Mouse (Mus musculus): ENCODE measurements around the gene Fkbp14.

The Fkbp14 gene

GRCm38 (mm10) chr6:54562018-54562809 is 34.9 kb downstream of the Fkbp14 start:
- TF ChIP-seq POU5F1 (IDR thresholded peaks at IDR 0.05; ENCODE audit: borderline replicate concordance, low read length) (no peak), NANOG (IDR thresholded peaks at IDR 0.05; ENCODE audit: borderline replicate concordance, low read length) (no peak), CTCF (conservative IDR thresholded peaks at IDR 0.05; ENCODE audit: low read length) (no peak)
- peaks cover 19% of the 10 kb centered on the region for H3K27me3 ChIP-seq (ENCODE audit: insufficient read depth, low read length)

GRCm38 (mm10) chr6:54558466-54558865 is 38.6 kb downstream of the Fkbp14 start:
- Histone ChIP-seq H3K4me3 (replicated peaks; ENCODE audit: low read length) (no peak overlapping the region), H3K9me3 (ENCODE audit: low read length) (no peaks in the 10 kb centered on the region), H3K36me3 (ENCODE audit: insufficient read depth, low read length) (no peaks in the 10 kb centered on the region), H3K27me3 (ENCODE audit: insufficient read depth, low read length) (no peaks in the 10 kb centered on the region), H3K4me1 (replicated peaks; ENCODE audit: low read depth, low read length) (peaks cover 7% of the 10 kb centered on the region; the same call in 1 of the 2 replicates)
- TF ChIP-seq CTCF (conservative IDR thresholded peaks at IDR 0.05; ENCODE audit: low read length) (no peak), NANOG (IDR thresholded peaks at IDR 0.05; ENCODE audit: borderline replicate concordance, low read length) (no peak), POU5F1 (IDR thresholded peaks at IDR 0.05; ENCODE audit: borderline replicate concordance, low read length) (no peak)

More at GRCm38 (mm10) chr6:54562018-54562809, 34.9 kb downstream of the Fkbp14 start:
- H3K9me3 ChIP-seq (ENCODE audit: low read length): no peaks in the 10 kb centered on the region
- H3K4me3 ChIP-seq (replicated peaks; ENCODE audit: low read length): no peak overlapping the region
- no peaks in the 10 kb centered on the region for H3K36me3 ChIP-seq (ENCODE audit: insufficient read depth, low read length)
- peaks cover 30% of the 10 kb centered on the region for H3K4me1 ChIP-seq (replicated peaks; ENCODE audit: low read depth, low read length)

- no peaks in the 10 kb centered on the region for H3K9me3 ChIP-seq (ENCODE audit: low read length)
- H3K4me3 ChIP-seq (replicated peaks; ENCODE audit: low read length): no peak overlapping the region
- H3K36me3 ChIP-seq (ENCODE audit: insufficient read depth, low read length): no peaks in the 10 kb centered on the region
- TF ChIP-seq CTCF (conservative IDR thresholded peaks at IDR 0.05; ENCODE audit: low read length) (no peak), POU5F1 (IDR thresholded peaks at IDR 0.05; ENCODE audit: borderline replicate concordance, low read length) (no peak), NANOG (IDR thresholded peaks at IDR 0.05; ENCODE audit: borderline replicate concordance, low read length) (no peak)
- peaks cover 7% of the 10 kb centered on the region; the same call in 1 of the 2 replicates for H3K4me1 ChIP-seq (replicated peaks; ENCODE audit: low read depth, low read length)
- H3K27me3 ChIP-seq (ENCODE audit: insufficient read depth, low read length): no peaks in the 10 kb centered on the region
Observed at GRCm38 (mm10) chr6:54557671-54558070, 39.4 kb downstream of the Fkbp14 start.

- Histone ChIP-seq H3K9me3 (ENCODE audit: low read length) (no peaks in the 10 kb centered on the region), H3K4me1 (replicated peaks; ENCODE audit: low read depth, low read length) (peaks cover 7% of the 10 kb centered on the region; the same call in 1 of the 2 replicates), H3K27me3 (ENCODE audit: insufficient read depth, low read length) (no peaks in the 10 kb centered on the region), H3K36me3 (ENCODE audit: insufficient read depth, low read length) (no peaks in the 10 kb centered on the region), H3K4me3 (replicated peaks; ENCODE audit: low read length) (no peak overlapping the region)
- TF ChIP-seq POU5F1 (IDR thresholded peaks at IDR 0.05; ENCODE audit: borderline replicate concordance, low read length) (no peak), CTCF (conservative IDR thresholded peaks at IDR 0.05; ENCODE audit: low read length) (no peak), NANOG (IDR thresholded peaks at IDR 0.05; ENCODE audit: borderline replicate concordance, low read length) (no peak)
Observed at GRCm38 (mm10) chr6:54555816-54556215, 41.3 kb downstream of the Fkbp14 start.

GRCm38 (mm10) chr6:54554341-54555110 is 42.6 kb downstream of the Fkbp14 start:
- H3K27me3 ChIP-seq (ENCODE audit: insufficient read depth, low read length): no peaks in the 10 kb centered on the region
- 0 out of 2 replicates have a peak, but pooled peaks cover 7% of the 10 kb centered on the region for H3K4me1 ChIP-seq (replicated peaks; ENCODE audit: low read depth, low read length)
- H3K9me3 ChIP-seq (ENCODE audit: low read length): no peaks in the 10 kb centered on the region
- TF ChIP-seq POU5F1 (IDR thresholded peaks at IDR 0.05; ENCODE audit: borderline replicate concordance, low read length) (no peak), NANOG (IDR thresholded peaks at IDR 0.05; ENCODE audit: borderline replicate concordance, low read length) (no peak), CTCF (conservative IDR thresholded peaks at IDR 0.05; ENCODE audit: low read length) (no peak)
- H3K4me3 ChIP-seq (replicated peaks; ENCODE audit: low read length): no peak overlapping the region
- no peaks in the 10 kb centered on the region for H3K36me3 ChIP-seq (ENCODE audit: insufficient read depth, low read length)

- no peak for TF ChIP-seq NANOG (IDR thresholded peaks at IDR 0.05; ENCODE audit: borderline replicate concordance, low read length)
- no peak for TF ChIP-seq CTCF (conservative IDR thresholded peaks at IDR 0.05; ENCODE audit: low read length)
- TF ChIP-seq POU5F1 (IDR thresholded peaks at IDR 0.05; ENCODE audit: borderline replicate concordance, low read length): no peak
- Histone ChIP-seq H3K27me3 (ENCODE audit: insufficient read depth, low read length) (no peaks in the 10 kb centered on the region), H3K4me3 (replicated peaks; ENCODE audit: low read length) (no peak overlapping the region), H3K9me3 (ENCODE audit: low read length) (no peaks in the 10 kb centered on the region; the same call in 1 of the 2 replicates), H3K4me1 (replicated peaks; ENCODE audit: low read depth, low read length) (0 out of 2 replicates have a peak, but pooled peaks cover 7% of the 10 kb centered on the region), H3K36me3 (ENCODE audit: insufficient read depth, low read length) (no peaks in the 10 kb centered on the region)
Observed at GRCm38 (mm10) chr6:54553632-54554031, 43.5 kb downstream of the Fkbp14 start.

GRCm38 (mm10) chr6:54552721-54553413 is 44.2 kb downstream of the Fkbp14 start:
- H3K27me3 ChIP-seq (ENCODE audit: insufficient read depth, low read length): no peaks in the 10 kb centered on the region
- peaks cover 7% of the 10 kb centered on the region for H3K9me3 ChIP-seq (ENCODE audit: low read length)
- no peak for TF ChIP-seq NANOG (IDR thresholded peaks at IDR 0.05; ENCODE audit: borderline replicate concordance, low read length)
- no peak for TF ChIP-seq POU5F1 (IDR thresholded peaks at IDR 0.05; ENCODE audit: borderline replicate concordance, low read length)
- TF ChIP-seq CTCF (conservative IDR thresholded peaks at IDR 0.05; ENCODE audit: low read length): no peak
- H3K4me1 ChIP-seq (replicated peaks; ENCODE audit: low read depth, low read length): 0 out of 2 replicates have a peak, but pooled peaks cover 7% of the 10 kb centered on the region
- no peak overlapping the region for H3K4me3 ChIP-seq (replicated peaks; ENCODE audit: low read length)
- H3K36me3 ChIP-seq (ENCODE audit: insufficient read depth, low read length): no peaks in the 10 kb centered on the region
